ENCODE assay signal across 26 mouse cellular contexts in genomic region chr2:61662833-61663232, GRCm38 (mm10). TPM values are rescaled to one million over a fixed set of nuclear protein-coding genes. Genes with fewer than 3 reads are reported as not detected.
DNase-seq lines count a peak whose midpoint lies in the region; ATAC-seq and TF ChIP-seq lines count a peak whose summit lies in the region.
"Had no signal": no experiment of that assay in that cellular context is flagged by ENCODE, and none has a peak within 500 bp of the region (broad histone marks: within the 10 kb centered on the region; RNA-seq: fewer than 3 reads in every experiment).

No protein-coding gene starts in this region.

- H3K4me3 ChIP-seq in heart, embryonic 13.5 days = no peak overlapping the region
- no peak overlapping the region for H3K4me3 ChIP-seq in liver, embryonic 13.5 days (replicated peaks)
- no peak overlapping the region for H3K4me3 ChIP-seq in liver, embryonic 11.5 days (ENCODE audit: low read depth, low read length)
- no peak overlapping the region; the same call in 1 of the 2 replicates for H3K4me3 ChIP-seq in testis, adult 2 months (ENCODE audit: control insufficient read depth, low read depth, low read length)
- H3K4me3 ChIP-seq: gastrocnemius, adult 2 months; heart, embryonic 12.5 days; hindbrain, embryonic 13.5 days; stomach, embryonic 15.5 days had no signal

- 69% methylated on average over 10 of the region's 10 CpGs for WGBS in heart, embryonic 13.5 days
- WGBS in liver, embryonic 13.5 days (ENCODE audit: insufficient replicate concordance) = 66% methylated on average over 10 of the region's 10 CpGs
- WGBS in liver, embryonic 11.5 days = 72% methylated on average over 10 of the region's 10 CpGs

- H3K27ac ChIP-seq in heart, embryonic 13.5 days (replicated peaks) = peak overlapping the region; percentile 40
- H3K27ac ChIP-seq in liver, embryonic 13.5 days = no peak overlapping the region
- H3K27ac ChIP-seq in liver, embryonic 11.5 days (ENCODE audit: low read depth, low read length) = no peak overlapping the region
- peak overlapping the region; percentile 0; the same call in 1 of the 2 replicates for H3K27ac ChIP-seq in testis, adult 2 months (ENCODE audit: control insufficient read depth, insufficient read depth, low read depth, low read length)
- H3K27ac ChIP-seq: gastrocnemius, adult 2 months; hindbrain, embryonic 13.5 days; liver, embryonic 14.5 days; stomach, embryonic 15.5 days had no signal

- H3K4me2 ChIP-seq in heart, embryonic 13.5 days = no peak overlapping the region
- H3K4me2 ChIP-seq in liver, embryonic 13.5 days = no peak overlapping the region
- no peak overlapping the region for H3K4me2 ChIP-seq in liver, embryonic 11.5 days
- H3K4me2 ChIP-seq: heart, embryonic 12.5 days; hindbrain, embryonic 13.5 days; midbrain, embryonic 11.5 days; stomach, embryonic 15.5 days had no signal

- ATAC-seq in heart, embryonic 13.5 days (ENCODE audit: extremely low read depth, insufficient number of reproducible peaks, low FRiP score, low TSS enrichment) = no peak
- peak; percentile 18; the same call in 1 of the 2 replicates for ATAC-seq in liver, embryonic 13.5 days (ENCODE audit: low read depth)
- ATAC-seq in liver, embryonic 11.5 days (replicated peaks; ENCODE audit: low FRiP score) = no peak
- ATAC-seq: CD4-positive, CD25-positive, alpha-beta regulatory T cell, adult 4 months; intestine, embryonic 16.5 days; midbrain, embryonic 16.5 days had no signal

- no peak for TF ChIP-seq POLR2A in testis, adult 2 months (IDR thresholded peaks at IDR 0.05; ENCODE audit: control insufficient read depth, low read depth, low read length)

- H3K36me3 ChIP-seq in heart, embryonic 13.5 days = no peaks in the 10 kb centered on the region
- no peaks in the 10 kb centered on the region for H3K36me3 ChIP-seq in liver, embryonic 13.5 days
- no peaks in the 10 kb centered on the region for H3K36me3 ChIP-seq in liver, embryonic 11.5 days (ENCODE audit: control insufficient read depth, insufficient read depth, low read length)
- H3K36me3 ChIP-seq in testis, adult 2 months (ENCODE audit: control insufficient read depth, insufficient read depth, low read length) = no peaks in the 10 kb centered on the region
- H3K36me3 ChIP-seq: heart, embryonic 12.5 days; hindbrain, embryonic 13.5 days; stomach, embryonic 15.5 days had no signal

- no peak for DNase-seq in heart, adult 9 months (ENCODE audit: low spot score in 2 of 2)
- DNase-seq in liver, embryonic 13.5 days = no peak
- DNase-seq in liver, embryonic 11.5 days (ENCODE audit: low spot score) = no peak
- no peak for DNase-seq in testis, postnatal 10 days (ENCODE audit: low spot score)
- DNase-seq in gastrocnemius, postnatal 10 days = no peak
- DNase-seq: adrenal gland, postnatal 14 days; cerebellum, adult 11 months; cerebellum, adult 9-10 months; cerebellum, postnatal 36 days; gastrocnemius, adult 2 months; heart, postnatal 36 days; kidney, postnatal 25 days; lung, postnatal 10 days; right cerebral cortex, postnatal 25 days; thymus, adult 18-20 months; thymus, postnatal 25 days had no signal

- no peak for TF ChIP-seq CTCF in testis, adult 2 months (IDR thresholded peaks at IDR 0.05; ENCODE audit: control insufficient read depth, insufficient read depth, insufficient replicate concordance, low read depth, low read length)

- H3K9ac ChIP-seq in heart, embryonic 13.5 days = no peak overlapping the region
- H3K9ac ChIP-seq in liver, embryonic 13.5 days = no peak overlapping the region
- no peak overlapping the region for H3K9ac ChIP-seq in liver, embryonic 11.5 days (ENCODE audit: low read depth, low read length)
- H3K9ac ChIP-seq: heart, embryonic 12.5 days; hindbrain, embryonic 13.5 days; liver, embryonic 14.5 days; stomach, embryonic 15.5 days had no signal

- no peaks in the 10 kb centered on the region for H3K4me1 ChIP-seq in heart, embryonic 13.5 days
- H3K4me1 ChIP-seq in liver, embryonic 13.5 days (replicated peaks) = no peaks in the 10 kb centered on the region
- H3K4me1 ChIP-seq in liver, embryonic 11.5 days (replicated peaks; ENCODE audit: control insufficient read depth, insufficient read depth, low read length) = no peaks in the 10 kb centered on the region
- peaks cover 3% of the 10 kb centered on the region; the same call in 1 of the 2 replicates for H3K4me1 ChIP-seq in testis, adult 2 months (ENCODE audit: control insufficient read depth, insufficient read depth, low read length)
- H3K4me1 ChIP-seq: heart, embryonic 12.5 days; hindbrain, embryonic 13.5 days; stomach, embryonic 15.5 days had no signal

- 0 out of 2 replicates have a peak, but pooled peaks cover 6% of the 10 kb centered on the region for H3K27me3 ChIP-seq in heart, embryonic 13.5 days (replicated peaks)
- peaks cover 5% of the 10 kb centered on the region for H3K27me3 ChIP-seq in liver, embryonic 13.5 days
- H3K27me3 ChIP-seq in liver, embryonic 11.5 days (replicated peaks; ENCODE audit: control insufficient read depth, insufficient read depth, low read length) = no peaks in the 10 kb centered on the region
- H3K27me3 ChIP-seq in testis, adult 2 months (ENCODE audit: control insufficient read depth, insufficient read depth, low read length) = no peaks in the 10 kb centered on the region
- H3K27me3 ChIP-seq: heart, embryonic 12.5 days; hindbrain, embryonic 13.5 days; stomach, embryonic 15.5 days had no signal

- H3K9me3 ChIP-seq in heart, embryonic 13.5 days = no peaks in the 10 kb centered on the region
- H3K9me3 ChIP-seq in liver, embryonic 13.5 days (replicated peaks) = no peaks in the 10 kb centered on the region
- no peaks in the 10 kb centered on the region for H3K9me3 ChIP-seq in liver, embryonic 11.5 days (ENCODE audit: control insufficient read depth, low read length)
- H3K9me3 ChIP-seq: heart, embryonic 12.5 days; hindbrain, embryonic 13.5 days; stomach, embryonic 15.5 days had no signal

RNA-seq across cellular contexts. Expression of gene Psmd14, which starts 48.7 kb away (rescaled TPM):
- 119 and 137 TPM in 2 replicates for polyA plus RNA-seq in heart, embryonic 13.5 days (2015; fragmentation: Nextera tagmentation; extraction: Ambion mirVana)
- polyA plus RNA-seq in liver, embryonic 13.5 days (2015; fragmentation: Nextera tagmentation; extraction: Ambion mirVana) = 166 and 184 TPM in 2 replicates
- polyA plus RNA-seq in liver, embryonic 11.5 days (2014; fragmentation: Nextera tagmentation; extraction: Ambion mirVana) = 247 and 278 TPM in 2 replicates
- polyA plus RNA-seq in testis, adult 2 months (2012; rRNA removed) = 10.0 and 16.8 TPM in 2 replicates
- total RNA-seq in gastrocnemius, postnatal 10 days (2021) = 10 to 100 TPM; 89.2 to 89.4 TPM

Comparison
In these comparisons a context has a peak if more than half of its experiments do, and no peak if none do; other contexts are left out.
1. H3K27ac ChIP-seq: peak in heart, embryonic 13.5 days (single experiment) and testis, adult 2 months (single experiment); none in liver, embryonic 13.5 days (single experiment) and liver, embryonic 11.5 days (single experiment).